ENCODE assay signal across 25 mouse cellular contexts in the genomic region with DNA sequence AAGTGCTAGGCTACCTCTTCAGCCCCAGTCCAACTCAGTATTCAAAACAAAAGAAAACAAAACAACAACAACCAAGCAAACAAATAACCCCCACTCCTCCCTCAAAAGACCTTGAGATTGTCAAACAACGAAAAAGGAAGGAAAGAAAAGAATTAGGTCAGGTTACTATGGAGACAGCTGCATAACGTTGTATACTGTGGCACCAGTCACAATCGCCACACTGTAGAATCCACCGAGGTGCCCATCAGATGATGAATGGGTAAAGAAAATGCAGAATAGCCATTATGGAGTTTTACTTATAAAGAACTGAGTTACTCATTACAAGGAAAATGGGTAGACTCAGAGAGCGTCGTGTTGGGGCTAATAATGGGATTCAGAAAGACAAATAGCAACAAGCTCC.
DNase-seq lines count a peak whose midpoint lies in the region; ATAC-seq and TF ChIP-seq lines count a peak whose summit lies in the region.
"Had no signal": no experiment of that assay in that cellular context is flagged by ENCODE, and none has a peak within 500 bp of the region (broad histone marks: within the 10 kb centered on the region; RNA-seq: fewer than 3 reads in every experiment).

No protein-coding gene starts in this region.

- H3K36me3 ChIP-seq in forebrain, embryonic 13.5 days (ENCODE audit: poor library complexity, severe bottlenecking): no peaks in the 10 kb centered on the region
- H3K36me3 ChIP-seq in forebrain, embryonic 11.5 days (ENCODE audit: control insufficient read depth, insufficient read depth, low read length): no peaks in the 10 kb centered on the region
- no peaks in the 10 kb centered on the region for H3K36me3 ChIP-seq in hindbrain, postnatal 0 days (ENCODE audit: insufficient read depth, low read length)
- H3K36me3 ChIP-seq in hindbrain, embryonic 12.5 days: no peaks in the 10 kb centered on the region
- no peaks in the 10 kb centered on the region for H3K36me3 ChIP-seq in forebrain, postnatal 0 days (ENCODE audit: insufficient read depth)
- H3K36me3 ChIP-seq: heart, embryonic 10.5 days; heart, embryonic 13.5 days; hindbrain, embryonic 15.5 days; intestine, embryonic 15.5 days had no signal

- ATAC-seq in forebrain, embryonic 13.5 days: peak; percentile 52; the same call in 1 of the 2 replicates
- ATAC-seq in forebrain, embryonic 11.5 days (replicated peaks; ENCODE audit: low FRiP score): no peak
- no peak for ATAC-seq in hindbrain, postnatal 0 days
- ATAC-seq in hindbrain, embryonic 12.5 days (ENCODE audit: low FRiP score): no peak
- ATAC-seq in forebrain, postnatal 0 days: peak; percentile 45; the same call in 1 of the 2 replicates
- ATAC-seq in megakaryocyte, adult 5-6 weeks (ENCODE audit: poor library complexity, severe bottlenecking): no peak
- ATAC-seq: intestine, embryonic 15.5 days; Patski had no signal

- H3K4me1 ChIP-seq in forebrain, embryonic 13.5 days: peaks cover 19% of the 10 kb centered on the region
- H3K4me1 ChIP-seq in forebrain, embryonic 11.5 days (replicated peaks; ENCODE audit: control insufficient read depth, insufficient read depth, low read length): peaks cover 8% of the 10 kb centered on the region; the same call in 1 of the 2 replicates
- peaks cover 11% of the 10 kb centered on the region; the same call in 1 of the 2 replicates for H3K4me1 ChIP-seq in hindbrain, postnatal 0 days (ENCODE audit: insufficient read depth, low read length)
- peaks cover 26% of the 10 kb centered on the region for H3K4me1 ChIP-seq in hindbrain, embryonic 12.5 days
- no peaks in the 10 kb centered on the region; the same call in 1 of the 2 replicates for H3K4me1 ChIP-seq in forebrain, postnatal 0 days (ENCODE audit: insufficient read depth)

- TF ChIP-seq POLR2A in brain, embryonic 14.5 days (IDR thresholded peaks at IDR 0.05; ENCODE audit: borderline replicate concordance, extremely low read depth, insufficient read depth, insufficient read length, poor library complexity, severe bottlenecking): no peak

- H3K4me2 ChIP-seq in forebrain, embryonic 13.5 days: no peak overlapping the region
- H3K4me2 ChIP-seq in forebrain, embryonic 11.5 days (ENCODE audit: low read depth, low read length, severe bottlenecking): no peak overlapping the region
- H3K4me2 ChIP-seq in hindbrain, postnatal 0 days (ENCODE audit: low read depth, low read length): no peak overlapping the region
- H3K4me2 ChIP-seq in hindbrain, embryonic 12.5 days (replicated peaks): no peak overlapping the region
- no peak overlapping the region for H3K4me2 ChIP-seq in forebrain, postnatal 0 days (ENCODE audit: low read depth)
- H3K4me2 ChIP-seq: heart, embryonic 13.5 days; hindbrain, embryonic 15.5 days; intestine, embryonic 15.5 days had no signal

- DNase-seq in forebrain, embryonic 11.5 days (ENCODE audit: low spot score): no peak
- peak; percentile 25 for DNase-seq in hindbrain, postnatal 0 days (ENCODE audit: low spot score)
- DNase-seq in brain, embryonic 14.5 days (ENCODE audit: low read depth): peak; percentile 52
- no peak for DNase-seq in forebrain, postnatal 0 days
- no peak for DNase-seq in adipocyte (ENCODE audit: low spot score)
- DNase-seq: adrenal gland, adult 2 months; adrenal gland, postnatal 14 days; cerebellum, adult 11-12 months; cerebellum, adult 8-10 months; cerebellum, postnatal 10 days; cerebellum, postnatal 36 days; gastrocnemius, postnatal 10 days; gastrocnemius, postnatal 36 days; heart, adult 2 months; heart, postnatal 14 days; heart, postnatal 4 days; kidney, adult 11 months had no signal

- WGBS in forebrain, embryonic 13.5 days: 39% methylated on average over 6 of the region's 6 CpGs
- WGBS in forebrain, embryonic 11.5 days: 63% methylated on average over 6 of the region's 6 CpGs
- 37% methylated on average over 6 of the region's 6 CpGs for WGBS in hindbrain, postnatal 0 days
- WGBS in hindbrain, embryonic 12.5 days: 39% methylated on average over 6 of the region's 6 CpGs
- WGBS in forebrain, postnatal 0 days: 15% methylated on average over 6 of the region's 6 CpGs

- no peak for TF ChIP-seq CTCF in hindbrain, postnatal 0 days (IDR thresholded peaks at IDR 0.05; ENCODE audit: low read depth)
- TF ChIP-seq CTCF in brain, embryonic 14.5 days (IDR thresholded peaks at IDR 0.05; ENCODE audit: borderline replicate concordance, extremely low read depth, insufficient read depth, insufficient read length): no peak
- TF ChIP-seq CTCF in forebrain, postnatal 0 days (IDR thresholded peaks at IDR 0.05; ENCODE audit: low read depth): no peak

- H3K4me3 ChIP-seq in forebrain, embryonic 13.5 days: no peak overlapping the region
- H3K4me3 ChIP-seq in forebrain, embryonic 11.5 days (ENCODE audit: low read depth, low read length): no peak overlapping the region
- H3K4me3 ChIP-seq in hindbrain, postnatal 0 days (ENCODE audit: low read length): no peak overlapping the region
- H3K4me3 ChIP-seq in hindbrain, embryonic 12.5 days: no peak overlapping the region
- no peak overlapping the region for H3K4me3 ChIP-seq in forebrain, postnatal 0 days (ENCODE audit: low read depth, low read length)
- H3K4me3 ChIP-seq: heart, adult 2 months; heart, embryonic 10.5 days; heart, embryonic 13.5 days; hindbrain, embryonic 15.5 days; intestine, embryonic 15.5 days had no signal

- 0 out of 2 replicates have a peak, but pooled peaks cover 2% of the 10 kb centered on the region for H3K27me3 ChIP-seq in forebrain, embryonic 13.5 days
- H3K27me3 ChIP-seq in forebrain, embryonic 11.5 days (ENCODE audit: control insufficient read depth, insufficient read depth, low read length): no peaks in the 10 kb centered on the region
- no peaks in the 10 kb centered on the region for H3K27me3 ChIP-seq in hindbrain, postnatal 0 days (ENCODE audit: insufficient read depth, low read length)
- 0 out of 2 replicates have a peak, but pooled peaks cover 3% of the 10 kb centered on the region for H3K27me3 ChIP-seq in hindbrain, embryonic 12.5 days
- no peaks in the 10 kb centered on the region for H3K27me3 ChIP-seq in forebrain, postnatal 0 days (ENCODE audit: insufficient read depth, low read length)
- H3K27me3 ChIP-seq: heart, embryonic 13.5 days; hindbrain, embryonic 15.5 days; intestine, embryonic 15.5 days; Patski had no signal

- no peak overlapping the region for H3K27ac ChIP-seq in forebrain, embryonic 13.5 days
- no peak overlapping the region for H3K27ac ChIP-seq in forebrain, embryonic 11.5 days (ENCODE audit: low read depth, low read length)
- H3K27ac ChIP-seq in hindbrain, postnatal 0 days: no peak overlapping the region
- H3K27ac ChIP-seq in hindbrain, embryonic 12.5 days: no peak overlapping the region
- H3K27ac ChIP-seq in forebrain, postnatal 0 days (ENCODE audit: low read depth, low read length): no peak overlapping the region
- H3K27ac ChIP-seq: heart, adult 2 months; heart, embryonic 10.5 days; heart, embryonic 13.5 days; hindbrain, embryonic 15.5 days; intestine, embryonic 15.5 days had no signal

- no peak overlapping the region for H3K9ac ChIP-seq in forebrain, embryonic 13.5 days
- H3K9ac ChIP-seq in forebrain, embryonic 11.5 days (ENCODE audit: low read length): no peak overlapping the region
- H3K9ac ChIP-seq in hindbrain, postnatal 0 days (replicated peaks; ENCODE audit: low read length): no peak overlapping the region
- H3K9ac ChIP-seq in hindbrain, embryonic 12.5 days: no peak overlapping the region
- no peak overlapping the region for H3K9ac ChIP-seq in forebrain, postnatal 0 days
- H3K9ac ChIP-seq: heart, embryonic 13.5 days; hindbrain, embryonic 15.5 days; intestine, embryonic 15.5 days had no signal

- no peaks in the 10 kb centered on the region for H3K9me3 ChIP-seq in forebrain, embryonic 13.5 days (replicated peaks)
- no peaks in the 10 kb centered on the region for H3K9me3 ChIP-seq in forebrain, embryonic 11.5 days (ENCODE audit: control insufficient read depth, low read length)
- no peaks in the 10 kb centered on the region for H3K9me3 ChIP-seq in hindbrain, postnatal 0 days (ENCODE audit: low read length)
- H3K9me3 ChIP-seq in hindbrain, embryonic 12.5 days (replicated peaks): no peaks in the 10 kb centered on the region
- H3K9me3 ChIP-seq in forebrain, postnatal 0 days (ENCODE audit: low read length): no peaks in the 10 kb centered on the region
- H3K9me3 ChIP-seq: heart, embryonic 10.5 days; heart, embryonic 13.5 days; hindbrain, embryonic 15.5 days; intestine, embryonic 15.5 days had no signal

Comparison
In these comparisons a context has a peak if more than half of its experiments do, and no peak if none do; other contexts are left out.
1. ATAC-seq: peak in forebrain, embryonic 13.5 days (single experiment) and forebrain, postnatal 0 days (single experiment); none in forebrain, embryonic 11.5 days (single experiment), hindbrain, postnatal 0 days (single experiment), hindbrain, embryonic 12.5 days (single experiment) and megakaryocyte, adult 5-6 weeks (single experiment).
2. DNase-seq: peak in hindbrain, postnatal 0 days (single experiment) and brain, embryonic 14.5 days (single experiment); none in forebrain, embryonic 11.5 days (single experiment), forebrain, postnatal 0 days (single experiment) and adipocyte (single experiment).